Mouse (Mus musculus): ENCODE data around the gene Ccr9. TPM values are rescaled to one million over a fixed set of nuclear protein-coding genes. Genes with fewer than 3 reads are reported as not detected.

Ccr9 gene
- polyA plus RNA-seq, 1 experiment from 2014 or later, result 0.14 TPM

- 92% methylated on average over 3 of the region's 3 CpGs for WGBS
- Histone ChIP-seq H3K4me2 (ENCODE audit: low read depth, low read length) (no peak overlapping the region), H3K9me3 (replicated peaks; ENCODE audit: control insufficient read depth, low read length) (no peaks in the 10 kb centered on the region), H3K27ac (replicated peaks; ENCODE audit: low read depth, low read length) (no peak overlapping the region), H3K27me3 (ENCODE audit: control insufficient read depth, insufficient read depth, low read length) (no peaks in the 10 kb centered on the region), H3K9ac (replicated peaks; ENCODE audit: low read length) (no peak overlapping the region), H3K4me1 (ENCODE audit: control insufficient read depth, insufficient read depth, low read length) (no peaks in the 10 kb centered on the region), H3K4me3 (ENCODE audit: low read depth, low read length) (no peak overlapping the region), H3K36me3 (replicated peaks; ENCODE audit: control insufficient read depth, insufficient read depth, low read depth, low read length) (no peaks in the 10 kb centered on the region; the same call in 1 of the 2 replicates)
- DNase-seq (ENCODE audit: low spot score) (no peak), ATAC-seq (replicated peaks; ENCODE audit: insufficient number of reproducible peaks, low FRiP score, low TSS enrichment, low read depth) (no peak)
These were observed 133.6 kb downstream of the Ccr9 start for GRCm38 (mm10) chr9:123811831-123812230.

DNA sequence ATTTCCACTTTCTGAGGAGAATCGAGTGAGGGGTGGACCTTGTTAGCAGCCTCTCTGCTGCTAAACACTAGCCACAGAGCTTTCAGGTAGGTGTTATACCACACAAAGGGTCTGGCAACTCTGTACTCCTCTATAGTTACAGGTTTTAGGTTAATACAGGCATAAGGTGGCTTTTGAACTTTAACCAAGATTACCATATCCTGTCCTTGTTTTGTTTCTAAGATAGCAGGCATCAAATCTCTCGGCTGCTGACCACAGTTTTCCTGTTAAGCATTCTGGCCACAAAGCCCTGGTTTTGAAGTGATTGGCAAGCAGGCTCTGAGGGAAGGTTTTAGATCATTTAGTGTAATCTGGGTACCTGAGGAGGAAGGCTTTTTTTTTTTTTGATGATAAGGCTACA is 136.1 kb downstream of the Ccr9 start:
- Histone ChIP-seq H3K27ac (replicated peaks; ENCODE audit: low read depth, low read length) (no peak overlapping the region), H3K9ac (replicated peaks; ENCODE audit: low read length) (no peak overlapping the region), H3K4me2 (ENCODE audit: low read depth, low read length) (no peak overlapping the region), H3K36me3 (replicated peaks; ENCODE audit: control insufficient read depth, insufficient read depth, low read depth, low read length) (no peaks in the 10 kb centered on the region; the same call in 1 of the 2 replicates), H3K27me3 (ENCODE audit: control insufficient read depth, insufficient read depth, low read length) (no peaks in the 10 kb centered on the region), H3K9me3 (replicated peaks; ENCODE audit: control insufficient read depth, low read length) (no peaks in the 10 kb centered on the region), H3K4me1 (ENCODE audit: control insufficient read depth, insufficient read depth, low read length) (no peaks in the 10 kb centered on the region), H3K4me3 (ENCODE audit: low read depth, low read length) (no peak overlapping the region)
- DNase-seq (ENCODE audit: low spot score) (no peak), ATAC-seq (replicated peaks; ENCODE audit: insufficient number of reproducible peaks, low FRiP score, low TSS enrichment, low read depth) (no peak)
- WGBS, result 89% methylated on average over 2 of the region's 2 CpGs

- no peak for DNase-seq (ENCODE audit: low spot score)
- Histone ChIP-seq H3K4me2 (ENCODE audit: low read depth, low read length) (no peak overlapping the region), H3K9ac (replicated peaks; ENCODE audit: low read length) (no peak overlapping the region), H3K27ac (replicated peaks; ENCODE audit: low read depth, low read length) (no peak overlapping the region), H3K9me3 (replicated peaks; ENCODE audit: control insufficient read depth, low read length) (no peaks in the 10 kb centered on the region), H3K4me1 (ENCODE audit: control insufficient read depth, insufficient read depth, low read length) (no peaks in the 10 kb centered on the region), H3K27me3 (ENCODE audit: control insufficient read depth, insufficient read depth, low read length) (no peaks in the 10 kb centered on the region), H3K36me3 (replicated peaks; ENCODE audit: control insufficient read depth, insufficient read depth, low read depth, low read length) (no peaks in the 10 kb centered on the region; the same call in 1 of the 2 replicates), H3K4me3 (ENCODE audit: low read depth, low read length) (no peak overlapping the region)
- WGBS, result 85% methylated on average over 4 of the region's 4 CpGs
- ATAC-seq (replicated peaks; ENCODE audit: insufficient number of reproducible peaks, low FRiP score, low TSS enrichment, low read depth), result no peak
These were observed 136.6 kb downstream of the Ccr9 start for GRCm38 (mm10) chr9:123814821-123815220.

- DNase-seq (ENCODE audit: low spot score), result no peak
- H3K27me3 ChIP-seq (ENCODE audit: control insufficient read depth, insufficient read depth, low read length), result no peaks in the 10 kb centered on the region
- H3K36me3 ChIP-seq (replicated peaks; ENCODE audit: control insufficient read depth, insufficient read depth, low read depth, low read length), result no peaks in the 10 kb centered on the region
- H3K4me1 ChIP-seq (ENCODE audit: control insufficient read depth, insufficient read depth, low read length), result no peaks in the 10 kb centered on the region
- H3K9ac ChIP-seq (replicated peaks; ENCODE audit: low read length), result no peak overlapping the region
- ATAC-seq (replicated peaks; ENCODE audit: insufficient number of reproducible peaks, low FRiP score, low TSS enrichment, low read depth), result no peak
- H3K27ac ChIP-seq (replicated peaks; ENCODE audit: low read depth, low read length), result no peak overlapping the region
- no peak overlapping the region for H3K4me3 ChIP-seq (ENCODE audit: low read depth, low read length)
- WGBS, result 89% methylated on average over 3 of the region's 3 CpGs
- H3K9me3 ChIP-seq (replicated peaks; ENCODE audit: control insufficient read depth, low read length), result no peaks in the 10 kb centered on the region
- no peak overlapping the region for H3K4me2 ChIP-seq (ENCODE audit: low read depth, low read length)
These were observed 137.2 kb downstream of the Ccr9 start for GRCm38 (mm10) chr9:123815444-123815843.

GRCm38 (mm10) chr9:123815996-123816395 is 137.8 kb downstream of the Ccr9 start:
- Histone ChIP-seq H3K9me3 (replicated peaks; ENCODE audit: control insufficient read depth, low read length) (no peaks in the 10 kb centered on the region), H3K9ac (replicated peaks; ENCODE audit: low read length) (no peak overlapping the region), H3K27ac (replicated peaks; ENCODE audit: low read depth, low read length) (no peak overlapping the region), H3K4me3 (ENCODE audit: low read depth, low read length) (no peak overlapping the region), H3K4me2 (ENCODE audit: low read depth, low read length) (no peak overlapping the region), H3K36me3 (replicated peaks; ENCODE audit: control insufficient read depth, insufficient read depth, low read depth, low read length) (no peaks in the 10 kb centered on the region), H3K4me1 (ENCODE audit: control insufficient read depth, insufficient read depth, low read length) (no peaks in the 10 kb centered on the region), H3K27me3 (ENCODE audit: control insufficient read depth, insufficient read depth, low read length) (no peaks in the 10 kb centered on the region)
- ATAC-seq (replicated peaks; ENCODE audit: insufficient number of reproducible peaks, low FRiP score, low TSS enrichment, low read depth) (no peak), DNase-seq (ENCODE audit: low spot score) (no peak)
- WGBS, result 74% methylated on average over 1 of the region's 1 CpGs

GRCm38 (mm10) chr9:123818601-123819000 is 140.4 kb downstream of the Ccr9 start:
- Histone ChIP-seq H3K9me3 (replicated peaks; ENCODE audit: control insufficient read depth, low read length) (no peaks in the 10 kb centered on the region), H3K36me3 (replicated peaks; ENCODE audit: control insufficient read depth, insufficient read depth, low read depth, low read length) (no peaks in the 10 kb centered on the region)
- ATAC-seq (replicated peaks; ENCODE audit: insufficient number of reproducible peaks, low FRiP score, low TSS enrichment, low read depth), result no peak

GRCm38 (mm10) chr9:123826631-123827030 is 148.4 kb downstream of the Ccr9 start:
- 84% methylated on average over 3 of the region's 3 CpGs for WGBS
- H3K27ac ChIP-seq (replicated peaks; ENCODE audit: low read depth, low read length), result no peak overlapping the region
- no peaks in the 10 kb centered on the region; the same call in 1 of the 2 replicates for H3K36me3 ChIP-seq (replicated peaks; ENCODE audit: control insufficient read depth, insufficient read depth, low read depth, low read length)
- no peak overlapping the region for H3K4me3 ChIP-seq (ENCODE audit: low read depth, low read length)
- ATAC-seq (replicated peaks; ENCODE audit: insufficient number of reproducible peaks, low FRiP score, low TSS enrichment, low read depth) (no peak), DNase-seq (ENCODE audit: low spot score) (no peak)
- no peak overlapping the region for H3K4me2 ChIP-seq (ENCODE audit: low read depth, low read length)
- no peak overlapping the region for H3K9ac ChIP-seq (replicated peaks; ENCODE audit: low read length)
- H3K4me1 ChIP-seq (ENCODE audit: control insufficient read depth, insufficient read depth, low read length), result no peaks in the 10 kb centered on the region
- H3K9me3 ChIP-seq (replicated peaks; ENCODE audit: control insufficient read depth, low read length), result no peaks in the 10 kb centered on the region
- no peaks in the 10 kb centered on the region for H3K27me3 ChIP-seq (ENCODE audit: control insufficient read depth, insufficient read depth, low read length)

More at GRCm38 (mm10) chr9:123818601-123819000, 140.4 kb downstream of the Ccr9 start:
- Histone ChIP-seq H3K27ac (replicated peaks; ENCODE audit: low read depth, low read length) (no peak overlapping the region), H3K4me3 (ENCODE audit: low read depth, low read length) (no peak overlapping the region), H3K4me1 (ENCODE audit: control insufficient read depth, insufficient read depth, low read length) (no peaks in the 10 kb centered on the region), H3K27me3 (ENCODE audit: control insufficient read depth, insufficient read depth, low read length) (no peaks in the 10 kb centered on the region), H3K4me2 (ENCODE audit: low read depth, low read length) (no peak overlapping the region), H3K9ac (replicated peaks; ENCODE audit: low read length) (no peak overlapping the region)
- WGBS, result 42% methylated on average over 2 of the region's 2 CpGs
- peak; percentile 30 for DNase-seq (ENCODE audit: low spot score)

- no peak for ATAC-seq (replicated peaks; ENCODE audit: insufficient number of reproducible peaks, low FRiP score, low TSS enrichment, low read depth)
- Histone ChIP-seq H3K36me3 (replicated peaks; ENCODE audit: control insufficient read depth, insufficient read depth, low read depth, low read length) (no peaks in the 10 kb centered on the region; the same call in 1 of the 2 replicates), H3K27me3 (ENCODE audit: control insufficient read depth, insufficient read depth, low read length) (no peaks in the 10 kb centered on the region), H3K9me3 (replicated peaks; ENCODE audit: control insufficient read depth, low read length) (no peaks in the 10 kb centered on the region), H3K4me1 (ENCODE audit: control insufficient read depth, insufficient read depth, low read length) (no peaks in the 10 kb centered on the region), H3K4me2 (ENCODE audit: low read depth, low read length) (no peak overlapping the region), H3K27ac (replicated peaks; ENCODE audit: low read depth, low read length) (no peak overlapping the region), H3K9ac (replicated peaks; ENCODE audit: low read length) (no peak overlapping the region), H3K4me3 (ENCODE audit: low read depth, low read length) (no peak overlapping the region)
- WGBS, result 92% methylated on average over 4 of the region's 4 CpGs
- DNase-seq (ENCODE audit: low spot score), result no peak
These were observed 150.7 kb downstream of the Ccr9 start for GRCm38 (mm10) chr9:123828916-123829315.

Measured in embryonic facial prominence, embryonic 11.5 days (tissue).